Mouse (Mus musculus): ENCODE measurements at regions not wholly inside any gene's neighbourhood (a gene's known extent, or its start where the extent isn't known, plus 50 kb on each side); places are given as distances from the start of the nearest gene placed in this dataset.

DNA sequence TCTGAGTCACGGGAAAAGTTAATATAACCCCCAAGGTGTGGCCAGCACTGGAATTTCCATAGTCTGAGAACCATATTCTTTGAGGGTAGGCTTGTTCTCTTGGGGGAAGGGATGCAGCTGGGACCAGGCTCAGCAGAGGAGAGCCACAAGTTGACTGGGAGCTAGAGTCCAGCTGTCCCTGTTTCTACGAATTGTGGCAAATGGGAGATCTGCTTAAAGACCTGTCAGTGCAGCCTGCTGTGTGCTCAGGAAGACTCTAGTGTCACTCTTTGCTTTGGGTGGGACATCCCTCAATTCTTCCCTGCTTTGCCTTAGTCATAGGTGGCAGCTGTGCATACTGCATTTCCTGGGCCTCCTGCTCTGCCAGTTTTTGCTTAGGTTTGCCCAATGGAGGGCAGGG is 165.2 kb upstream of the Ctnnb1 start:
- DNase-seq (ENCODE audit: extremely low read depth, low read depth, low spot score): no peak

DNA sequence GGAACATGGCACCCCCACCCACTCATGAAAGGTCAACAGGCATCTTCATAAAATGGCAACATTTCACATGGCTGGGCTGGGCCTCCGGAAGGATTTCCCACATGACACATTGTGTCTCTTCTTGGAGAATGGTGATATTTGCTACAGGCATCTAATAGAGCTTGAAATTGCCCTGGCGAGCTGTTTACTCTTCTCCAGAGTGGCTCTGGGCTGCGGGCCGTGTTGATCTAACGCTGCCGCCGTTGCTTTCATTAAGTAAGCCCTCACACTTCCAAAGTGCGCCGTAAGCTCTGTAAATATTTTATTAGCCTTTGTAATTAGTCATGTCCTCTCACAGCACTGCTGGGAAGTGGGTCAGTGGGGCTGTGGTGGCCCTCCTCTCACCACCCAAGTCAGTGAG is 164.4 kb upstream of the Ctnnb1 start:
- DNase-seq (ENCODE audit: extremely low read depth, low read depth, low spot score): no peak

DNA sequence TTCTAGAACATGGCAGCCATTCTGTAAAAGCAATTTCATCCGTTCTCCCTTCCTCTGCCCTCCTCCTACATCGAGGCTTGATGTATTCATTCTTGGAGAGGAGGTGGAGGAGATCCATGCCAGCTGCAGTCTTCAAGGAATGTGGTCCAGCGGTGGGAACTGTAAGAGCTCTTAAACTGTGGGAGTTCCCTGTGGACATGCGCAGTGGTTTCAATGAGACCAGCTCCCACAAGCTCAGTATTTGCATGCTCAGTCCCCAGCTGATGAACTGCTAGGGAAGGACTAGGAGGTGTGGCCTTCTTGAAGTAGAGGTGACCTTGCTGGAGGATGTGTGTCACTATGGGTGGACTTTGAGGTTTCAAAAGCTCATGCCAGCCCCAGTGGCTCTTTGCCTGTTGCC is 163.7 kb upstream of the Ctnnb1 start:
- no peak for DNase-seq (ENCODE audit: extremely low read depth, low read depth, low spot score)

DNA sequence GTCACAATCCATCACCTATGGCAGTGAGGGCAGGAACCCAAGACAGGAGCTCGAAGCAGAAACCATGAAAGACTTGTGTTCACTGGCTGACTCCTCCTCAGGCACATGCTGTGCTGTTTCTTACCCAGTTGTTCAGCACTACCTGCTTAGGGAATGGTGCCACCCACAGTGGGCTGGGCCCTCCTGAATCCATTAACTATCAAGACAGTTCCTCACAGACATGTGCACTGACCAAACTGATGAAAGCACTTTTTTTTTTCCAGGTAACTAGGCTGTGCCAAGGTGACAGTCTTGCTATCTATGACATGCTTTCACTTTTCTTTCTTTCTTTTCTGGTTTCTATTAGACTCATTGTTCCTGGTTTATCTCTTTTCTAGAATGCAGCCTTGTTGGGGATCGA is 162.1 kb upstream of the Ctnnb1 start:
- DNase-seq (ENCODE audit: extremely low read depth, low read depth, low spot score): no peak

DNA sequence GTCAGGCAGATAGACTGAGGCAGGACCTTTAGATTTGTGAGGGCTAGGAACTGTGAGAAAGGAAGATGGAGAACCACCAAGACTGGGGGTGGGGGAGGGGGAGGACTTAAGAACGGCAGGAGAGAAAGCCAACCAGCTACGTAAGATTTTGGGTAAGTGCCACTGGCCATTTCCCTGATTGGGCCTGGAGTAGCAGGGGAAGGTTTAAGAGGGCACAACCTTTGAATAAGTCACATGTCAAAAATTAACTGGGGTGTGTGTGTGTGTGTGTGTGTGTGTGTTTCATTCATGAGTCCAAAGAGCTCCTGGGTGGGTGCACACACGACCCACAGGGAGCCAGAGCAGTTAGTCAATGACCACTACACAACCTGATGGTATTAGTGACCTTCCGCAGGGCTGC is 161.6 kb upstream of the Ctnnb1 start:
- no peak for DNase-seq (ENCODE audit: extremely low read depth, low read depth, low spot score)

DNA sequence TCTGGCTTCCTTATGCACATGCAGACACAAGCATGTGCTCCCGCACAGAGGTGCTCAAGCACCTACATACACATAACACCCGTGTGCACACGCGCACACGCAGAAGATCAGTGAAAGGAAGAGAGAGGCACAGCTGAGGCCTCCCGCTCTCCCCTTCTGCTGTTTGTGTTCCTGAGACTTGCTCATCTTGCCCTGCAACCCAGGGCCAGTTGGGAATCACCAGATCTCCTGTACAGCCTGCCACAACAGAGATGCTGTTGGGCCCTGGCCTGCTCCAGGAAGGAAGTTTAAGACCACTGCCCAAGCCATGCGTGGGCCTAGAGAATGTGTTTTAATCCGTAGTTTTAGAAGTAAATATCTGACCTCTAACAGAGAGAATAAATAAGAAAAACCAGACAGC is 160.0 kb upstream of the Ctnnb1 start:
- DNase-seq (ENCODE audit: extremely low read depth, low read depth, low spot score): no peak

DNA sequence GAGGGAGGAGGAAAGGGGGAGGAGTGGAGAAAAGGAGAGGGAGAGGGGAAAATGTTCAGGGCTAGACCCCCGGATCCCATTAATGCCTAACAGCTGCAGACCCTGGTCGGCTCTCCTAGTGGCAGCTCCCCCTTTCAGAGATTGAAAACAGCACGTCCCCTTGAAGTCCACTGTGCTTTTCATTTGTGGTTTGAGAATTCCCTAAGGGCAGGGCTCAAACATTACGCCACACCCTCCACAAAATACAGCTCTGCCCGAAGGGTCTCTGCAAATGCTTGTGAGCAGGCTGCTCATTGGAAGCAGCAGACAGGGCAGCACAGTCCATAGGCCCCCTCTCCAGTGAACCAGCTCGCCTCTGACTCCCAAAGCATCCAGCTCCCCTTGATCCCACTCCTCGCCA is 159.3 kb upstream of the Ctnnb1 start:
- DNase-seq (ENCODE audit: extremely low read depth, low read depth, low spot score): no peak

DNA sequence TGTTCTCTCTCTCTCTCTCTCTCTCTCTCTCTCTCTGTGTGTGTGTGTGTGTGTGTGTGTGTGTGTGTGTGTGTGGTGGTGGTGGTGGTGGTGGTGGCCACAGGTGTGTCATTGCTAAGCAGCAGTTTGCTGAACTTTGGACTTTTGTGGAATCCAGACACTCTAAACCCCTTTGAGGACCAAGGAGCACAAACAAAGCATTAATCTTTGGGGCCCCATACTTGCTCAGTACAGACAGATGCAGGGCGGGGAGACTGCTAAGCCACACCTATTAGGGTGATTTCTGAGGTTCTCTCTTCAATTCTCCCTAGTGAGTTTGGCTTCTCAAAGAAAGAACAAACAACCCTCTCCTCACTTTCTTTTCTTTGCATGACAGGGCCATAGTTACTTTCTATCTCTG is 158.1 kb upstream of the Ctnnb1 start:
- no peak for DNase-seq (ENCODE audit: extremely low read depth, low read depth, low spot score)

DNA sequence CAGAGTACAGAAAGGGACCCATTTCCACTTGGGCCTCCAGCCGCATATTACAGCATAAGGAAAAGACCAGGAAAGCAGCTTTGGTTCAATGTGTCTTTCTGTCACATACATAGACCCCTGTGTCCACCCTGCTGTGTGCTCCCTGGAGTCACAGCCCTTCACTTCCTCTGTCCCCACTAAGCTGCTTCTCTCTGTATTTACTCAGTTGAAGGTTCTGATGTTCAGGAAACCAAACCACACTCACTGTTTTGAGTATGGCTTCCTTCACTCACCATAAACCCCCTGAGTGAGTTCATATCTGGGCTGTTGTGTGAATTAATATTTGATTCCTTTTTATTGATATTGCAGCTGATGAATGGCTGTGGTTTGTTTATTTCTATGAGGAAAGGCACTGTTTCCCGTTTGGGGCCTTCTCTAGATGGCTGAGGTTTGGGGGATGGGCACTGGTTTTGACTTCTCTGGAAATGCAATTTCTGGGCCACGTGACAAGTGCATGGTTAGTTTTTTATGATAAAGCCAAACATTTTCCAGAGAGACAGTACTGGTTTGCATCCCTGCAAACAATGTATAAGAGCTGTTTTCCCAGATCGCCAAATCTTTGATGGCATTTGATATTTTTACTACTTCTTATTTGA is 157.0 kb upstream of the Ctnnb1 start:
- DNase-seq (ENCODE audit: extremely low read depth, low read depth, low spot score): no peak

DNA sequence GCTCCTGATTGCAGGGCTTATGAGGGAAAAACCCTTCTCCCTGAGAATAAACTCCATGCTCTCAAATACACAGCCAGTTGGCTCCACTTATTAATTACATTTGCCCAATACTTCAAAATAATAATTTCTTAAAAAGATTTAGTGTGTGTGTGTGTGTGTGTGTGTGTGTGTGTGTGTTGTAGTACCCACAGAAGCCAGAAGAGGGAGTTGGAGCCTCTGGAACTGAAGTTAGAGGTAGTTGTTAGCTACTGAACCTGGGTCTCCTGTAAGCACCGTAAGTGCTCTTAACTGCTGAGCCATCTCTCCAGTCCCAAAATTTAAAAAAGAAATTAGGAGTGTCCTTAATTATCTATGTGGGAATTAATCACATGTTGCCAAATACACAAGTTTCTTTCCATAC is 154.8 kb upstream of the Ctnnb1 start:
- no peak for DNase-seq (ENCODE audit: extremely low read depth, low read depth, low spot score)

DNA sequence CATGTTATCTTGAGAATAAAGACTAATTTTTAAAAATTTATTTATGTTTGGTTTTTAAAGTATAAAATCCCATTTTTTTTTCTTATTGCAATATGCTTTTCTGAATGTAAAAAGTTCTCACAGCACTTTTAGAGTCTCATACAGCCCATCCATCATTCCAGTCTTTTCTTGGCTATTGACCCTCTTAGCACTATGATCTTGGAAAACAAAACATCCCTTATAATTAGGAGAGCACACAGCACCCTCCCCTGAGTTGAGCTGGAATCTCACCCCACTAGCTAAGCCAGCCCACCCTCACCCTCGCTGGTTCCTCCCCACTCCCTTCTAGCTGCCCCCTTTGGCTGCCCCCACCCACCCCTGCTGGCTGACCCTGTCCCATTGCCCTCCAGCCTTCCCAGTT is 154.2 kb upstream of the Ctnnb1 start:
- no peak for DNase-seq (ENCODE audit: extremely low read depth, low read depth, low spot score)

DNA sequence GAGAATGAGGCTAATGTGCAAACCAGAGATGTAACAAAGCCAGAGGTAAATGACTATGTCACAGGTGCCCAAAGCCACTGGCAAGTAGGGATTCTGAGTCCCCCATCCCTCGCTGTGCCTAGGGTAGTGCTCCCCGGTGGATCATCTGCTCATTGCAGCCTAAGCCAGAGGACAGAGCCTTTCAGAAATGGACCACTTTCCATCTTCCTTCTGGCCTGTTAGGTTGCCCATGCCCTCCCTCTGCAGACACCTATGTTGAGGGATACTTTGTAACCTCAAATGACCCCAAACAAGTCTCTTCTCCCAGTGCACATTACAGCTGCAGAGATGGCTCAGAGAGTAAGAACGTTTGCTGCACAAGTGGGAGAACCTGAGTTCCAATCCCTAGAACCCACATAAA is 153.3 kb upstream of the Ctnnb1 start:
- DNase-seq (ENCODE audit: extremely low read depth, low read depth, low spot score): no peak

DNA sequence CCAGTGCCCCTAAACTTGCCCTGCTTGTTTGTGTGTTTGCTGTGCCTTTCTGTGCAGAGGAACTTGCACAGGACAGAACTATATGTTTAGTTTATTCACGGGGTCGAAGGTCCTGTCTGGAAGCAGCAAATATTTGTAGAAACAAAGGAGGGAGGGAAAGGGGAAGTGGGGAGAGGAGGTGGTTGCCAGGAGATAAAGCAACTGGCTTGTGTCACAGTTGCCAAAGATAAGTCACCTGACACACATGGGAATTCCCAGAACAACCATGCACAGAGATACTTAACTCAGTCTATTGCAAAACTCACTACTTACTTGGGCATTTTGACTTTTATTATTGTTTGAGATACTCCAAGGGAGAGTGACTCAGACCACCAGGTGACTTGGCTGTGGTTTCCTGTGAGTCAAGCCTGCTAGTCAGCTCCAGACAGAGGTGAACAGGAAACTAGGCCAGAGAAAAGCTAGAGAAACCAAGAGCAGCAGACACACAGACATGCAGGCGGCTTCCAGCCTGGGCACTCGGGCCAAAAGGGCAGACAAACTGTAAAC is 152.5 kb upstream of the Ctnnb1 start:
- DNase-seq (ENCODE audit: extremely low read depth, low read depth, low spot score): peak; percentile 89

DNA sequence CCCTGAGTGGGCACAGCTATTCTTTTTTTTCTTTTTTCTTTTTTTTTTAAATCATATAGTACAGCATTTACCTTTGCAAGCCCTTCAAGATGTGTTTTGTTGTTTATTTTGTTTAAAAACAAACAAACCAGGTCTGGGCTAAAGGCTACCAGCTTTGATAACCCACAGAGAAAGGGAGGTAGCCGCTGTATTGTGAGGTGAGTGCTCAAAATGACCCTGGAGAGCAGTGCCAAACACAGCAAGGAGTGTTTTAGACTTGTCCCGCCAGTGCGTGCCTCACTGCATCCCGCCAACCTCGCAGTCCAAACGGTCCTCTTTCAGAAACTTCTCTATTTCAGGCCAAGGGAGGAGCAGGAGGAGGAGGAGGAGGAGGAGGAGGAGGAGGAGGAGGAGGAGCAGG is 152.0 kb upstream of the Ctnnb1 start:
- DNase-seq (ENCODE audit: extremely low read depth, low read depth, low spot score): no peak

DNA sequence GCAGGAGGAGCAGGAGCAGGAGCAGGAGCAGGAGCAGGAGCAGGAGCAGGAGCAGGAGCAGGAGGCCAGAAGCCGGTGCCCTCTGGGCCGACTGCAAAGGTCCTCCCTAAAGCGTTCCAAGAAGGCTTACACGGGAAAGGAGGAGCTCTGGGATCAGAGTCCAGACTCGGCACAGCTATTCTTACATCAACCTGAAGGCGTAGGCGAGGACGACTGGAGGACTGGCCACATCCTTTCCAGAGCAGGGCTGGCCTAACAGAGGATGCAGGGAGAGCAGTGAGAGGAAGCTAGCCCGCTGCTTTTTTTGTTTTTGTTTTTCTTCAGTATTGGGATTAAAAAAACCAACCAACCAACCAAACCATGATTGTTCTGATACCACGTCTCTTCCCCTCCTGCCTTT is 151.5 kb upstream of the Ctnnb1 start:
- no peak for DNase-seq (ENCODE audit: extremely low read depth, low read depth, low spot score)

DNA sequence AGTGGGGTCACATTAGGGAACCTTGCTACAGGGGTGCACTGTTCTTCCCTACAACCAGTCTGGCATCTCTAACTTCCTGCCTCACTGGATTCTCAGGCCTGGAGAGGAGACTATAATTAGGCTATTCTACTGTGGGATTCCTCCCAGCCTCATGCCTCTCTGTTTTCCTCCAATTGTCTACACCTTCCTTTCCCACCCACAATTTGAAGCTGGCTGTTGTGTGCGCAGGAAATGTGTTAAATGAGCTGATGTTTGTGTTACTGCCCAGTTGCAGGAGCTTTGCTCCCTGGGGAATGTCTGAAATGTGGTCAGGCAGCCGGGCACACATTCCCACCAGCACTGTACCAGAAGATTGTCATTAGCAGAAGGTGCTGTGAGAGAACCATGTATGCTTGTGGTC is 150.6 kb upstream of the Ctnnb1 start:
- no peak for DNase-seq (ENCODE audit: extremely low read depth, low read depth, low spot score)

DNA sequence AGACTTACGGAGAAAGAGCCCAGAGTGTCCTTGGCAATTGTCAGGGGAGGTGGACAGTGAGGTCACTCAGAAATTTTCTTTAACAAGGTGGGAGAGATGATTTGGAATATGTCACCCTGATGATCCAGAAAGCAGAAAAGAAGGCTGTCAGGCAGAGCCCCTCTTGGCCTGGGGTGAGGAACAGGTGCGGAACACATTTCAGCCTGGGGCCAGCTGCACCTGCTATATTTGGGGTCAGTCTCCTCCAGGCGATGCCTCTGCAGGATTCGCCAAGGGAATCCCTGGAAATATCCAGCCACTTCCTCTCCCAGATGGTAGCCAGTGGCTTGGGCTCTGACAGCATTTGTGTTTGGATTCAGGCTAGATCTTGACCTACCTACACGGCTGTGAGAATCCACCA is 134.8 kb upstream of the Ctnnb1 start:
- no peak for DNase-seq (ENCODE audit: extremely low read depth, low read depth, low spot score)

DNA sequence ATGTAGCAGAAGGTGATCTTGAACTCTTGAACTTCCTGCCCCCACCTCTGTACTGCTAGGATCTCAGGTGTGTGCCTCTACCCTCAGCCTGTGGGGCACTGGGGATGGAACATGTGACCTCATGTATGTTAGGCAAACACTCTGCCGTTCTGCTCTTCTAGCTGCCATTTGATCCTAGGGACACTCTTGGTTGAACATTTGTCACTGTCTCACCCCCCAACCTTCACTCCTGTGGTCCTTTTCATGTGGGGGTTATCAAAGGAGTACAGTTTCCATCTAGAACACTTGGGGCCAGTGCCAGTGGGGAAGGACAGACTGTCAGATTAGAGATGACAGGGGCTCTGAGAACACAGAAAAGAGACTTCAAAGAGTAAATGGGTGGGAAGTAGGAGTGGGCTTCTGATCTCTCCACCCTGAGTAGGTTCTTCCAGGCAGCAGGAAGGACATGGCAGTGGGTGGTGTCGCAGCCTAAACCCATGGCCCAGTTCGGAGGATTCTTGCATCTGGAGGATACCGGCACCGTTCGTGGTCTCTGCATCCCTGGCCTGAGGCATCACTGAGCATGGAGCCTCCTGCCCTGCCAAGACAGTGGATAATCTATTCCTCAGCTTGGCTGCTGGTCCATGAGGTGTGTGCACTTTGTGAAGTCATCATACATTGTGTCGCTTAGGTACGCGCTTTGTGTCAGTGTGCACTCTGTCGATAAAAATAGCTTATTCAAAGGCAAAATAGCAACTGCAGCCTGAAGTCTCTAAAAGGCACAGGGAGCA is 132.7 kb upstream of the Ctnnb1 start:
- DNase-seq (ENCODE audit: extremely low read depth, low read depth, low spot score): no peak

DNA sequence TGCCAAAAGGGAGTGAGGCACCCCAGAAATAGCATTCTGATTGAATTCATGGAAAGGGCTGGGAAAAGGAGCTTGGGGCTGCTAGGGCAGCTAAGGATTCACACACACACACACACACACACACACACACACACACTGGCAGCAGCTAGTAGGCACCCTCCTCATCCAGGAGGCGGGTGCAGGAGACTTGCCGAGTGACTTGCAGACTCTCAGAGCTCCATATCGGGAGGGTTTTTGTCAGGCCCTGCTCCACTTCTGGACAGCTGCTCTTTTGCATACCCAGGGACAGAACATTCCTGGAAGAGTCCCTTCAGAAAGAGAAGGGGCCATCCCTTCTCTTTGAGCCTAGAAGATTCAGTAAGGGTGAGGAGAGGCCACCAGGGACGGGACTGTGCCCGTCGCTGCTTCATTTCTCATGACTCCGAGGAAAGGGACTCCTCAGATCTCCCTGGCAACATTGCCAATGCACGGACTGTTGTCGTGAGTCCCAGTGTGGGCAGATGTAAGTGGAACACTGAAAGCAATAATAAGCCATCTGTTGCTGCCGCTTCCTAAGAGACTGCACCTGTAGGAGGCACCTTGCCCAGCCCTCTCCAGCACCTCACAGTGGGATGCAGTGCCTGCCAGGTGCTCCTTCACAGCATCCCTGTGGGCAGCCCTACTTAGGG is 130.9 kb upstream of the Ctnnb1 start:
- no peak for DNase-seq (ENCODE audit: extremely low read depth, low read depth, low spot score)

DNA sequence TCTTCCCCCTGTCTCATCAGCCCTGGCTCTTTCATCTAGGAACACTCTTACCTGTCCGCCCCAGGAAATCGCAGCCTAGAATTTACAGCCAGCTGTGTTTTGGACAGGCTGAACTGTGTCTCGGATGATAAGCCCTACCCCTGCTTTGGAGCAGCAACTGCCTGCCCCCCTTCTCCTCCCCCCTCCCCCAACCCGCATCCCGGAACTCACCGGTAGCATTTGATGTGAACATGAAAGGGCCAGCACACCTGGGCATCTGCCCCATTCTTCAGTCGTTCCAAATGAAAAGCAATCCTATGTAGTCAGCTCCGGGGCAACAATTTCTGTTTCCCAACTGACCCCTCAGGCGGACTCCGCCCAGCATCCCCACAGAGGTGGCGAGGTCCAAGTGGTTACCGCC is 130.1 kb upstream of the Ctnnb1 start:
- no peak for DNase-seq (ENCODE audit: extremely low read depth, low read depth, low spot score)

DNA sequence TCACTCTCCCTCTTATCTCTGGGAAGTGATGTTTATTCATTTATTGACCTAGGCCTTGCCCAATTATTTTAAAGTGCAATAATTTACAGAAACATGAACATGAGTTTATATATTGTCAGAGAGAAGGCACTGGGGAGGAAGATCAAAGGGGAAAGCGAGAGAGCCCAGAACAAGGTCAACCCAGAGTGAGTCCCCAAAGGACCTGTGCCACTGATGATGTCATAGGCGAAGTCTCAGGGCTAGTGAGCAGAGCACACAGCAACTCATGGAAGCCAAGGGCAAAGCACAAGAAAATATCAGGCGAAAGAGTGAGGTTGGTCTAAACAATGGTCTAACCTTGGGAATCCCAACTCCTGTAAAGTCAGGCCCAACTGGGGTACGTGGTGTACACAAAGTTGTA is 126.4 kb upstream of the Ctnnb1 start:
- no peak for DNase-seq (ENCODE audit: extremely low read depth, low read depth, low spot score)

DNA sequence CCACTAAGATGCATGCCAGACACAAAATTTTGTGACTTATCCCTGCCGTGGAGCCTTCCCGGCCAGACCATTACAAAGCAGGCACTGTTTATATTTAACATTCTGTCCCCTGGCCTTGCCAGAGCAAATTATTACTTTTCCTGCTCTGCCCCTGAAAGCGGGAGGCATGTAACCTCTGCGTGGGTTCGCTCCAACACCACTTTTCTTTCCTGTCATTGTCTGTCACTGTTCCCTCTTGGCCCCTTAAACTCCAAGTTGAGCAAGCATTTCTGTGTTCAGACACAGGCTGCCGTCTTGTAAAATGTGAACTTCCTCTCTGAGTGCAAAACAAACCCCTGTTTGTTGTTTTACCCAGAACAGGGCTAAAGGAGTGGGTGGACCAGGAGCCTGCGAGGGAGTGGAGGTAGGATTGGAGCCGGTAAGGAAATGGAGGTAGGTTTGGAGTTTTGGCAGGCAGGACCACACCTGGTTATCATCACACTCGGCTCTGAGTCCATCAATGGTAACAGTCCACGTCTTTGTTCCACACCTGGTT is 124.2 kb upstream of the Ctnnb1 start:
- no peak for DNase-seq (ENCODE audit: extremely low read depth, low read depth, low spot score)
